Mouse (Mus musculus): Measurements from ENCODE around the gene Psmb9. TPM values are rescaled to one million over a fixed set of nuclear protein-coding genes. Genes with fewer than 3 reads are reported as not detected.
A peak's percentile ranks its signal among the peaks of the same experiment; 100 is the strongest.

The Psmb9 gene
- polyA plus RNA-seq, 1 experiment from 2014 or later: 1.5 TPM

DNA sequence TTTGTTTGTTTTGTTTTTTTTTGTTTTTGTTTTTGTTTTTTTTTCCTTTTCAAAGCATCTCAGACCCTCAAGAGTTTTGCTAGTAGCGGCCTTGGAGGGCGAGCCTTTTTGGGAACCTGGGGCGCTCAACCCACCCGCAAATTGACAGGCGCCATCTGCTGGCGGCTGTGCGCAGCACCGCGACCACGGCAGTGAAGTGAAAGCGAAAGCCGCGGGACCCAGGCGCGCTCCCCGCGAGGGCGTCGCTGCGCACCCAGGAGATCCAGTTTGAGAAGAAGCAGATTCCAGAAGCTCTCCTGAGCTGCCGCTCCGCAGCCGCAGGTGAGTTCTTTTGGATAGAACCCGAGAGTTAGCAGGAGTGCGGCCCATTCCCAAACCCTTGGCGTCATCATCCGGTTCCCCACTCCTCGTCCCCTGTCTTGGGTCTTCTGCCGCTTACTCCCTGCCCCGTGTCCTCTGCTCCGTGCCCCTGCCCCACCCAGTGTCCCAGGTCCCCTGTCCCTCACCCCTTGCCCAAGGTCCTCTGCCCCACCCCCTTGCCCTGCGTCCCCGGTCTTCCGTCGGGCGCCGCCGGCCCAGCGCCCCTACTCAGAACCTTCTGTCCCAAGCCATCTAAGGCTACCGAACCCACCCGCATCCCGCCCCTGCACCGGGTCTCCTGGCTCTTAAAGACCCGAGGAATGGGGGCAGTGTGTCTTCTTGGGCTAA is 16.9 kb upstream of the Psmb9 start:
- H3K9me3 ChIP-seq: no peaks in the 10 kb centered on the region
- peak overlapping the region; percentile 61 for H3K9ac ChIP-seq (replicated peaks)
- H3K4me2 ChIP-seq (replicated peaks): peak overlapping the region; percentile 79
- no peak overlapping the region for H3K27ac ChIP-seq
- H3K4me3 ChIP-seq (replicated peaks): peak overlapping the region; percentile 53
- under 1% methylated on average over 44 of the region's 44 CpGs for WGBS
- ATAC-seq: peak; percentile 64
- H3K36me3 ChIP-seq: no peaks in the 10 kb centered on the region
- H3K27me3 ChIP-seq: peaks cover 72% of the 10 kb centered on the region
- peaks cover 9% of the 10 kb centered on the region for H3K4me1 ChIP-seq (replicated peaks)

DNA sequence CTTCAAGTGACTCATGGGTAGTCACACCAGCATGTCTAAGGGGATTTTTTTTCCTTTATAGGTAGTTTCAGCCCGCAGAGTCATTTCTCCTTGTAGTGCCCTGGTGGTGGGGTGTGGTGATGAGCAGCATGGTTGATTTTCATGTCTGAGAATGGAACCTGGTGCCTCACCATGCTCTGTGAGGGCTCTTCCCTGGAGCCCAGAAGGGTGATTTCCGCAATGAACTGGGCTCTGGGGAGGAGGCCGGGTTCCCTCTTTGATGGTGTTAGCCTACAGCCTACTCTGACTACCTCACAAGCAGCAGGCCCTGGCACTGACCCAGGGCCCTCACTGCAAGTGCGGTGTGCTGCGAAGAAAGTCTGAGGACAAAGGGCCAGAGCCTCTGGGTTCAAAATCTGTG is 15.9 kb upstream of the Psmb9 start, which contains the start of gene Tap2:
Gene Tap2, plus strand, starts transcription at position 84 of the 400 bp plus-strand sequence.
- Histone ChIP-seq H3K4me3 (replicated peaks) (peak within 1 kb of the TSS; percentile 53), H3K27ac (no peak within 1 kb of the TSS), H3K36me3 (no peaks in the 10 kb centered on the region), H3K4me1 (replicated peaks) (peaks cover 9% of the 10 kb centered on the region), H3K9ac (replicated peaks) (peak within 1 kb of the TSS; percentile 61), H3K4me2 (replicated peaks) (peak within 1 kb of the TSS; percentile 79), H3K27me3 (peaks cover 73% of the 10 kb centered on the region), H3K9me3 (no peaks in the 10 kb centered on the region)
- no peak for ATAC-seq
- WGBS: 56% methylated on average over 5 of the region's 5 CpGs

DNA sequence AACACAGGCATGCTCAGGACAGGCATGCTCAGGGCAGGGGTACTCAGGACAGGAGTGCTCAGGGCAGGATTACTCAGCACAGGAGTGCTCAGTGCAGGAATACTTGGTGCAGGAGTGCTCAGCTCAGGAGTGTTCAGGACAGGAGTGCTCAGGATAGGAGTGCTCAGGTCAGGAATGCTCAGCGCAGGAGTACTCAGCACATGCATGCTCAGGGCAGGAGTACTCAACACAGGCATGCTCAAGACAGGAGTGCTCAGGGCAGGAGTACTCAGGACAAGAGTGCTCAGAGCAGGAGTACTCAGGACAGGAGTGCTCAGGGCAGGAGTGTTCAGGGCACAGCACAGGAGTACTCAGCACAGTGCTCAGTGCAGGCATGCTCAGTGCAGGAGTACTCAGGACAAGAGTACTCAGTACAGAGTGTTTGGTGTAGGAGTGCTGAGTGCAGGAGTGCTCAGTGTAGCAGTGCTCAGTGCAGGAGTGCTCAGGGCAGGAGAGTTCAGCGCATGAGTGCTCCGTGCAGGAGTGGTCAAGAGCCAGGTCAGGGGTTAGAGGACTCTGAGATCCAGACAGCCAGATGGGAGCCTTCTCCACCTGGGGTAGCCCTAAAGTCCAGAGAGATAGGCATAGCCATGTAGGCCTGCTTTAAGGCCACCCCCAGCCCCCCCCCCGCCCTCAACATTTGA is 15.3 kb upstream of the Psmb9 start:
- WGBS: 81% methylated on average over 4 of the region's 4 CpGs
- ATAC-seq: peak; percentile 73
- H3K36me3 ChIP-seq: no peaks in the 10 kb centered on the region
- H3K4me1 ChIP-seq (replicated peaks): peaks cover 15% of the 10 kb centered on the region
- no peak overlapping the region for H3K4me2 ChIP-seq (replicated peaks)
- H3K27me3 ChIP-seq: peaks cover 78% of the 10 kb centered on the region
- no peaks in the 10 kb centered on the region for H3K9me3 ChIP-seq
- no peak overlapping the region for H3K9ac ChIP-seq (replicated peaks)
- H3K4me3 ChIP-seq (replicated peaks): no peak overlapping the region
- H3K27ac ChIP-seq: no peak overlapping the region

DNA sequence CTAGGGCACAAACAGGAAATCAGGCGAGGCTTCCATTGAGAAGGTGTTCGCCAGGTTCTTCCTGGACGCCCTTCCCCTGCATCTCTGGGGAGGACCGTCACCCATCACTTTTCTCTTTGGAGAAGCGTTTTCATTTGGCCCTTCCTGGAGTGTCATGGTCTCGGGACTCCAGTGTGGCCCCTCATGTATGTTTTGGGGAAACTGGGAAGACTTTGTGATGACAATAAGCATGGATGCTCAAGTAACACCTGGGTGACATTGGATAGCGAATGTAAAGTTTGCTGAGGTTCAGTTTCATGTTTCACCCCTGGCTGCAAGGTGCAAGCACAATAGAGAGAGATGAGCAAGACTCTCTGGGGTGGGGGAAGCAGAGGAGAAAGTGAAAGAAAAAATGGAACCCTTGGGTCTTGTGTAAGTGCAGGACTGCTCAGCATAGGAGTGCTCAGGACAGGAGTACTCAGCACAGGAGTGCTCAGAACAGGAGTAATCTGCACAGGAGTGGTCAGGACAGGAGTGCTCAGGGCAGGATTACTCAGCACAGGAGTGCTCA is 14.0 kb upstream of the Psmb9 start:
- 77% methylated on average over 7 of the region's 7 CpGs for WGBS
- H3K27ac ChIP-seq: no peak overlapping the region
- H3K4me1 ChIP-seq (replicated peaks): peaks cover 27% of the 10 kb centered on the region
- H3K27me3 ChIP-seq: peaks cover 84% of the 10 kb centered on the region
- no peak overlapping the region for H3K9ac ChIP-seq (replicated peaks)
- no peaks in the 10 kb centered on the region for H3K36me3 ChIP-seq
- no peak for ATAC-seq
- no peak overlapping the region for H3K4me2 ChIP-seq (replicated peaks)
- no peaks in the 10 kb centered on the region for H3K9me3 ChIP-seq
- no peak overlapping the region for H3K4me3 ChIP-seq (replicated peaks)

DNA sequence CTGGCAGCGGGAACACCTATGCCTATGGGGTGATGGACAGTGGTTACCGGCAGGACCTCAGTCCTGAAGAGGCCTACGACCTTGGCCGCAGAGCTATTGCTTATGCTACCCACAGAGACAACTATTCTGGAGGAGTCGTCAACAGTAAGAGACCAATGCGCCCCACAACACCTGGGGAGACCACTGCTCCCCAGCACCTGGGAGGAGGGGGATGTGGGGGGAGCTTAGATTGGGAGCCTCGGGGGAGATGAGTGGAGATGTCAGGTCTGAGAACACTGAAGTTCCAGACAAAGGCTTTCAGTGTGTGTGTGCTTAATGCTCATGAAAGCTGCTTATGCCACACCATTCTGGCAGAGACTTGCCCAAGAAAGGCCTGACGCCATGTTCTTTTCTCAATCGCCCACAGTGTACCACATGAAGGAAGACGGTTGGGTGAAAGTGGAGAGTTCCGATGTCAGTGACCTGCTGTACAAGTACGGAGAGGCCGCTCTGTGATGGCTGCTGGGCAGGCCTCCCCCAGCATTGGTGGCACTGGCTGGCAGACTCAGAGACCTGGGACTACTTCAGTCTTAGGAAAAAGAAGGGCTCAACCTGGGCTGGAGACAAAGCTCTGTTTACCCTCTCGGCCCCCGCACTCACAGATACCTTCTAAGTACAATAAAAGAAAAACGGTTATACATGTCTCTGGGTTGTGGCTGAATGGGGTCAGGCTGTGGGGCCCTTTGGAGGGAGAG is 13.4 kb upstream of the Psmb9 start:
- H3K9ac ChIP-seq (replicated peaks): no peak overlapping the region
- ATAC-seq: no peak
- H3K27me3 ChIP-seq: peaks cover 84% of the 10 kb centered on the region

GRCm38 (mm10) chr17:34200047-34200446 is 12.5 kb upstream of the Psmb9 start:
- no peaks in the 10 kb centered on the region for H3K9me3 ChIP-seq
- no peak overlapping the region for H3K4me2 ChIP-seq (replicated peaks)
- 82% methylated on average over 10 of the region's 10 CpGs for WGBS
- no peak for ATAC-seq
- H3K4me3 ChIP-seq (replicated peaks): no peak overlapping the region
- no peak overlapping the region for H3K27ac ChIP-seq
- H3K36me3 ChIP-seq: no peaks in the 10 kb centered on the region
- H3K9ac ChIP-seq (replicated peaks): no peak overlapping the region
- peaks cover 84% of the 10 kb centered on the region for H3K27me3 ChIP-seq
- peaks cover 25% of the 10 kb centered on the region for H3K4me1 ChIP-seq (replicated peaks)

More for the DNA sequence above, 13.4 kb upstream of the Psmb9 start:
- H3K36me3 ChIP-seq: no peaks in the 10 kb centered on the region
- H3K4me2 ChIP-seq (replicated peaks): no peak overlapping the region
- no peak overlapping the region for H3K27ac ChIP-seq
- H3K9me3 ChIP-seq: no peaks in the 10 kb centered on the region
- 89% methylated on average over 16 of the region's 16 CpGs for WGBS
- peaks cover 28% of the 10 kb centered on the region for H3K4me1 ChIP-seq (replicated peaks)
- H3K4me3 ChIP-seq (replicated peaks): no peak overlapping the region

- 68% methylated on average over 12 of the region's 12 CpGs for WGBS
- H3K27ac ChIP-seq: no peak overlapping the region
These were observed 11.6 kb upstream of the Psmb9 start for GRCm38 (mm10) chr17:34199050-34199619.

GRCm38 (mm10) chr17:34198521-34198912 is 11.0 kb upstream of the Psmb9 start:
- H3K36me3 ChIP-seq: no peaks in the 10 kb centered on the region
- peaks cover 88% of the 10 kb centered on the region for H3K27me3 ChIP-seq
- peak overlapping the region; percentile 66 for H3K4me2 ChIP-seq (replicated peaks)
- no peaks in the 10 kb centered on the region for H3K9me3 ChIP-seq
- H3K27ac ChIP-seq: no peak overlapping the region
- peak overlapping the region; percentile 43 for H3K4me3 ChIP-seq (replicated peaks)
- H3K9ac ChIP-seq (replicated peaks): no peak overlapping the region
- ATAC-seq: no peak
- peaks cover 19% of the 10 kb centered on the region for H3K4me1 ChIP-seq (replicated peaks)
- 4% methylated on average over 11 of the region's 11 CpGs for WGBS

More at GRCm38 (mm10) chr17:34199050-34199619, 11.6 kb upstream of the Psmb9 start:
- ATAC-seq: no peak
- Histone ChIP-seq H3K9ac (replicated peaks) (no peak overlapping the region), H3K4me3 (replicated peaks) (no peak overlapping the region), H3K4me2 (replicated peaks) (no peak overlapping the region), H3K27me3 (peaks cover 87% of the 10 kb centered on the region), H3K9me3 (no peaks in the 10 kb centered on the region), H3K4me1 (replicated peaks) (peaks cover 19% of the 10 kb centered on the region), H3K36me3 (no peaks in the 10 kb centered on the region)

DNA sequence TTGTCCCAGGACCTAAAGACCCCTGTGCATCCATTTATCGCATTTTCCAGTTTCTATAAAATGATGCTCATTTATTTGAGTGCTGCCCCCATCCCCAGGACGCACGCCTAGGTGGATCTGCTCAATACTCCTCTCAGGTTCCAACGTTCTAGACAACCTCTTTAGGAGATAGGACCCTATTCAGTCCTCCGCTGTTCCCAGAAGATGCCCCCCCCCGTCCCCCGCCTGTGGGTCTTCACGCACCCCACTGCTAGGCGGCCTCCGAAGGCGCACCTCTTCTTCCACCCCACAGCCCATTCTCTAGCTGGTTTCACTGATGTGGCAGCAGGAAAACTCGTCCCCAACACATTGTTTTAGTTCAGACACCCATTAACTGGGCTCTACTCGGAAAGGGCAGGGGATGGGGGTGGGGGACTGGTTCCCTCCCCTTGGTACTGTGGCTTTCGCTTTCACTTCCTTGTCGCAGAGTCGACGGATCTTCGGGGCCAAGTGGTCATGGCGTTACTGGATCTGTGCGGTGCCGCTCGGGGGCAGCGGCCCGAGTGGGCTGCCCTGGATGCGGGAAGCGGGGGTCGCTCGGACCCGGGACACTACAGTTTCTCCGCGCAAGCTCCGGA is 10.4 kb upstream of the Psmb9 start:
- 3% methylated on average over 32 of the region's 32 CpGs for WGBS
- no peak for ATAC-seq
- H3K27me3 ChIP-seq: peaks cover 88% of the 10 kb centered on the region

GRCm38 (mm10) chr17:34196941-34197894 is 9.7 kb upstream of the Psmb9 start, which contains the start of gene Psmb8:
Gene Psmb8, plus strand, starts transcription at chr17:34197721.
- Histone ChIP-seq H3K27me3 (peaks cover 92% of the 10 kb centered on the region), H3K4me1 (replicated peaks) (peaks cover 19% of the 10 kb centered on the region), H3K27ac (no peak within 1 kb of the TSS), H3K9ac (replicated peaks) (peak within 1 kb of the TSS; percentile 42; the same call in 1 of the 2 replicates), H3K36me3 (no peaks in the 10 kb centered on the region), H3K9me3 (no peaks in the 10 kb centered on the region), H3K4me3 (replicated peaks) (peak within 1 kb of the TSS; percentile 43), H3K4me2 (replicated peaks) (peak within 1 kb of the TSS; percentile 66)
- ATAC-seq: peak; percentile 90
- WGBS: 5% methylated on average over 41 of the region's 41 CpGs

More for the DNA sequence above, 10.4 kb upstream of the Psmb9 start:
- H3K4me1 ChIP-seq (replicated peaks): peaks cover 19% of the 10 kb centered on the region
- H3K36me3 ChIP-seq: no peaks in the 10 kb centered on the region
- 0 out of 2 replicates have a peak overlapping the region, but pooled peaks have one; percentile 42 for H3K9ac ChIP-seq (replicated peaks)
- no peak overlapping the region for H3K27ac ChIP-seq
- H3K9me3 ChIP-seq: no peaks in the 10 kb centered on the region
- peak overlapping the region; percentile 66 for H3K4me2 ChIP-seq (replicated peaks)
- H3K4me3 ChIP-seq (replicated peaks): peak overlapping the region; percentile 43

Data from midbrain, embryonic 13.5 days (tissue).